Mouse (Mus musculus) stomach, embryonic 14.5 days (tissue): Measurements from ENCODE around the gene Ppp5c. TPM values are rescaled to one million over a fixed set of nuclear protein-coding genes. Genes with fewer than 3 reads are reported as not detected.

Source experiments
- ATAC-seq: fragments of 200-750 bp; cut with Nextera tagmentation; 2 replicates; pipeline ENCODE4 v1.8.0; 2017; ENCODE audit warnings: low read depth, moderate TSS enrichment; ENCODE audit not compliant: insufficient number of reproducible peaks, insufficient read depth, low FRiP score
- H3K27ac ChIP-seq: fragments of 300-500 bp; sonication (generic); 2 replicates; pipeline ENCODE4 v1.5.1; 2014; ENCODE audit warnings: mild to moderate bottlenecking, low read length, moderate library complexity, mixed read lengths
- H3K27me3 ChIP-seq: fragments of 300-500 bp; sonication (generic); 2 replicates; pipeline ENCODE4 v1.6.1; 2014; ENCODE audit warnings: low read length, control low read depth, mixed read lengths; ENCODE audit not compliant: control insufficient read depth, insufficient read depth
- H3K36me3 ChIP-seq: fragments of 300-500 bp; sonication (generic); 2 replicates; pipeline ENCODE4 v1.6.1; 2014; ENCODE audit warnings: mild to moderate bottlenecking, control low read depth, low read length, moderate library complexity, mixed read lengths; ENCODE audit not compliant: control insufficient read depth, insufficient read depth
- H3K4me1 ChIP-seq: fragments of 300-500 bp; sonication (generic); 2 replicates; pipeline ENCODE4 v1.6.1; 2014; ENCODE audit warnings: low read length, control low read depth, mixed read lengths; ENCODE audit not compliant: control insufficient read depth, insufficient read depth
- H3K4me2 ChIP-seq: fragments of 300-500 bp; sonication (generic); replicated peaks from 2 replicates; pipeline ENCODE4 v1.6.1; 2014; ENCODE audit warnings: low read depth, low read length, control low read depth
- H3K4me3 ChIP-seq: fragments of 300-500 bp; sonication (generic); 2 replicates; pipeline ENCODE4 v1.5.1; 2014; ENCODE audit warnings: low read depth, low read length, control low read depth
- H3K9ac ChIP-seq: fragments of 300-500 bp; sonication (generic); replicated peaks from 2 replicates; pipeline ENCODE4 v1.6.1; 2014; ENCODE audit warnings: low read depth, mild to moderate bottlenecking, control low read depth, low read length, moderate library complexity, mixed read lengths
- H3K9me3 ChIP-seq: fragments of 300-500 bp; sonication (generic); 2 replicates; pipeline ENCODE4 v1.6.1; 2016; ENCODE audit warnings: low read depth, low read length, control low read depth; ENCODE audit not compliant: control insufficient read depth
- WGBS: fragments of 180-500 bp; shearing (Covaris S2); extraction: QIAGEN DNeasy Blood & Tissue Kit; methylation state at CpG from one replicate; pipeline ENCODE4 v1.1.7; 2014; 5-methylcytosine and 5-hydroxymethylcytosine counted together
- polyA plus RNA-seq: library from polyadenylated mRNA; unstranded; fragments of >200 nt; fragmentation: Nextera tagmentation; extraction: Ambion mirVana; gene quantifications from 2 replicates; pipeline ENCODE4 v1.2.1, GENCODE M21; 2014

Ppp5c gene
- polyA plus RNA-seq, 1 experiment from 2014 or later: 93.6 TPM

- no peaks in the 10 kb centered on the region for H3K27me3 ChIP-seq
- no peak overlapping the region for H3K9ac ChIP-seq
- no peaks in the 10 kb centered on the region for H3K9me3 ChIP-seq
- whole genome bisulfite sequencing: 18% methylated on average over 4 of the region's 4 CpGs
- H3K4me2 ChIP-seq: no peak overlapping the region
- no peak overlapping the region for H3K27ac ChIP-seq
- H3K4me3 ChIP-seq: no peak overlapping the region
- H3K36me3 ChIP-seq: peaks cover 47% of the 10 kb centered on the region
- H3K4me1 ChIP-seq: peaks cover 25% of the 10 kb centered on the region
- no peak for ATAC-seq
Measured at GRCm38 (mm10) chr7:16999650-17000049, 28.1 kb downstream of the Ppp5c start.

- H3K27ac ChIP-seq: no peak overlapping the region
- 60% methylated on average over 4 of the region's 4 CpGs for WGBS
- H3K36me3 ChIP-seq: peaks cover 43% of the 10 kb centered on the region
- H3K4me3 ChIP-seq: no peak overlapping the region
- H3K27me3 ChIP-seq: no peaks in the 10 kb centered on the region
- peaks cover 25% of the 10 kb centered on the region for H3K4me1 ChIP-seq
- H3K9me3 ChIP-seq: no peaks in the 10 kb centered on the region
- ATAC-seq: no peak
- H3K9ac ChIP-seq: no peak overlapping the region
- no peak overlapping the region for H3K4me2 ChIP-seq
Measured at GRCm38 (mm10) chr7:16999233-16999632, 28.5 kb downstream of the Ppp5c start.

- H3K4me3 ChIP-seq: peak overlapping the region; percentile 82
- no peaks in the 10 kb centered on the region for H3K27me3 ChIP-seq
- peaks cover 27% of the 10 kb centered on the region; the same call in 1 of the 2 replicates for H3K36me3 ChIP-seq
- H3K27ac ChIP-seq: no peak overlapping the region
- ATAC-seq: no peak
- peaks cover 41% of the 10 kb centered on the region for H3K4me1 ChIP-seq
- WGBS: 74% methylated on average over 4 of the region's 4 CpGs
- no peaks in the 10 kb centered on the region for H3K9me3 ChIP-seq
- H3K9ac ChIP-seq: peak overlapping the region; percentile 80; the same call in 1 of the 2 replicates
- peak overlapping the region; percentile 73 for H3K4me2 ChIP-seq
Measured at GRCm38 (mm10) chr7:16995345-16995744, 32.4 kb downstream of the Ppp5c start.

GRCm38 (mm10) chr7:16994400-16994799 lies 33.3 kb downstream of the Ppp5c start:
- ATAC-seq: no peak
- H3K27me3 ChIP-seq: no peaks in the 10 kb centered on the region
- H3K4me1 ChIP-seq: peaks cover 49% of the 10 kb centered on the region
- H3K36me3 ChIP-seq: peaks cover 24% of the 10 kb centered on the region; the same call in 1 of the 2 replicates
- H3K4me3 ChIP-seq: peak overlapping the region; percentile 82
- H3K27ac ChIP-seq: peak overlapping the region; percentile 94
- peak overlapping the region; percentile 80 for H3K9ac ChIP-seq
- 2% methylated on average over 20 of the region's 20 CpGs for WGBS
- no peaks in the 10 kb centered on the region for H3K9me3 ChIP-seq
- H3K4me2 ChIP-seq: peak overlapping the region; percentile 73

GRCm38 (mm10) chr7:16993651-16994399 lies 33.9 kb downstream of the Ppp5c start:
- Histone ChIP-seq H3K9ac (peak overlapping the region; percentile 80), H3K9me3 (no peaks in the 10 kb centered on the region), H3K4me1 (peaks cover 49% of the 10 kb centered on the region), H3K27ac (peak overlapping the region; percentile 94), H3K4me2 (peak overlapping the region; percentile 73), H3K4me3 (peak overlapping the region; percentile 82), H3K27me3 (no peaks in the 10 kb centered on the region), H3K36me3 (peaks cover 18% of the 10 kb centered on the region; the same call in 1 of the 2 replicates)
- under 1% methylated on average over 27 of the region's 27 CpGs for WGBS
- ATAC-seq: peak; percentile 93

GRCm38 (mm10) chr7:16992451-16992807 lies 35.3 kb downstream of the Ppp5c start, which contains the start of gene Ccdc8:
Gene Ccdc8 (plus strand): TSS chr7:16992708.
- Histone ChIP-seq H3K4me2 (peak within 1 kb of the TSS; percentile 73), H3K4me3 (peak within 1 kb of the TSS; percentile 82), H3K36me3 (peaks cover 5% of the 10 kb centered on the region; the same call in 1 of the 2 replicates), H3K4me1 (peaks cover 53% of the 10 kb centered on the region), H3K9me3 (no peaks in the 10 kb centered on the region), H3K27me3 (no peaks in the 10 kb centered on the region), H3K9ac (no peak within 1 kb of the TSS), H3K27ac (peak within 1 kb of the TSS; percentile 96)
- 89% methylated on average over 5 of the region's 5 CpGs for WGBS
- ATAC-seq: no peak

GRCm38 (mm10) chr7:16991681-16992450 lies 35.9 kb downstream of the Ppp5c start:
- Histone ChIP-seq H3K9ac (no peak overlapping the region), H3K27me3 (no peaks in the 10 kb centered on the region), H3K4me3 (no peak overlapping the region), H3K36me3 (peaks cover 2% of the 10 kb centered on the region; the same call in 1 of the 2 replicates), H3K4me1 (peaks cover 50% of the 10 kb centered on the region), H3K27ac (peak overlapping the region; percentile 96), H3K9me3 (no peaks in the 10 kb centered on the region), H3K4me2 (peak overlapping the region; percentile 35)
- WGBS: 29% methylated on average over 18 of the region's 18 CpGs
- peak; percentile 73; the same call in 1 of the 2 replicates for ATAC-seq

GRCm38 (mm10) chr7:16990006-16990744 lies 37.5 kb downstream of the Ppp5c start:
- H3K9ac ChIP-seq: no peak overlapping the region; the same call in 1 of the 2 replicates
- no peak for ATAC-seq
- H3K27ac ChIP-seq: peak overlapping the region; percentile 96
- H3K36me3 ChIP-seq: no peaks in the 10 kb centered on the region
- H3K27me3 ChIP-seq: no peaks in the 10 kb centered on the region
- peaks cover 38% of the 10 kb centered on the region for H3K4me1 ChIP-seq
- H3K9me3 ChIP-seq: no peaks in the 10 kb centered on the region
- 30% methylated on average over 15 of the region's 15 CpGs for WGBS
- no peak overlapping the region for H3K4me3 ChIP-seq
- H3K4me2 ChIP-seq: no peak overlapping the region
